Mouse (Mus musculus): ENCODE data around the gene Gm9999. TPM values are rescaled to one million over a fixed set of nuclear protein-coding genes. Genes with fewer than 3 reads are reported as not detected.

Gm9999 gene
- total RNA-seq (2023) = not detected

GRCm38 (mm10) chr7:46983280-46983679 is at the start of gene Gm9999:
Gene Gm9999 (plus strand): TSS chr7:46983580.

GRCm38 (mm10) chr7:46957831-46958691 is 25.3 kb upstream of the Gm9999 start, which contains the start of gene Uevld:
Gene Uevld (minus strand): TSS chr7:46958527.

GRCm38 (mm10) chr7:47008168-47008993 is 25.0 kb downstream of the Gm9999 start, which contains the start of gene Spty2d1:
Gene Spty2d1 (minus strand): TSS chr7:47008411.

Other genes starting within 250 kb of the Gm9999 start
- gene Saa1, start 240.6 kb upstream of the Gm9999 start, total RNA-seq (2023) = not detected
- gene Saa2, start 231.8 kb upstream of the Gm9999 start, total RNA-seq (2023) = not detected
- 10 to 100 TPM; 38.6 to 42.2 TPM for gene Hps5, start 187.5 kb upstream of the Gm9999 start, total RNA-seq (2023)
- 10 to 100 TPM; 43.4 to 59.7 TPM for gene Gtf2h1, start 187.5 kb upstream of the Gm9999 start, total RNA-seq (2023)
- gene Ldha, start 142.1 kb upstream of the Gm9999 start, total RNA-seq (2023) = 100 to 1,000 TPM; 287 to 303 TPM
- not detected for gene Ldhc, start 122.4 kb upstream of the Gm9999 start, total RNA-seq (2023)
- gene Tsg101, start 63.6 kb upstream of the Gm9999 start, total RNA-seq (2023) = 10 to 100 TPM; 55.8 to 56.7 TPM
- gene Uevld, start 25.1 kb upstream of the Gm9999 start, total RNA-seq (2023) = 1 to 10 TPM; 6.0 to 8.2 TPM
- 10 to 100 TPM; 68.4 to 77.1 TPM for gene Spty2d1, start 24.8 kb downstream of the Gm9999 start, total RNA-seq (2023)
- gene Tmem86a, start 67.0 kb downstream of the Gm9999 start, total RNA-seq (2023) = 1 to 10 TPM; 3.5 to 4.1 TPM
- 1 to 10 TPM; 1.0 to 1.3 TPM for gene Ptpn5, start 150.1 kb downstream of the Gm9999 start, total RNA-seq (2023)
- gene Mrgpra6, start 221.3 kb downstream of the Gm9999 start, total RNA-seq (2023) = not detected